Mouse (Mus musculus): ENCODE measurements around the gene Col6a6. TPM values are rescaled to one million over a fixed set of nuclear protein-coding genes. Genes with fewer than 3 reads are reported as not detected.

The Col6a6 gene
- total and polyA plus RNA-seq, 3 experiments: 1.5 to 3.5 (median 2.5) TPM

DNA sequence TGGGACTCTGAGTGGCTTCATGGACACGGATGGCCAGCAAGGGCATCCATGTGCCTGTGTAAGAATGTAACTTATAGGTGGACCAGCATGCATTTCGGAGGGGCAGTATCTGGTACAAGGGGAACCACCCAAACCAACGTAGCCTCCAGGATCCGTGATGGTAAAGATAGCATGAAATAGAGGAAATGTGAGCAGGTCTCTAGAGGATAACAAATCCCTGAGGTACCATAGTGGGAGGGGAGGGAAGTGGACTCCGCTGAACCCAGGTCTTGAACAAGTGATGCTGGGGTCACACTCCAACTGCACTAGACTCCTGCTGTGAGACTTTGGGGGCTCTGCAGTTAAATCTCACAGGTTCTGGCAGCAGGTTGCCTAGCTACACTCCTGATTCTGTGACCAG, 27.7 kb downstream of the Col6a6 start:
- no peak overlapping the region for H3K9ac ChIP-seq (ENCODE audit: low read depth, low read length)
- no peak for DNase-seq
- no peak overlapping the region for H3K27ac ChIP-seq
- no peaks in the 10 kb centered on the region for H3K36me3 ChIP-seq (ENCODE audit: control insufficient read depth, insufficient read depth, low read length)
- H3K79me2 ChIP-seq (replicated peaks; ENCODE audit: control insufficient read depth, insufficient read depth, low read length): no peaks in the 10 kb centered on the region
- no peaks in the 10 kb centered on the region for H3K27me3 ChIP-seq (ENCODE audit: control insufficient read depth, insufficient read depth, low read length)
- H3K4me1 ChIP-seq (ENCODE audit: control insufficient read depth, insufficient read depth, low read length): peaks cover 1% of the 10 kb centered on the region; the same call in 1 of the 2 replicates
- intact Hi-C loops (cut with DNase I): no loop called here
- H3K4me3 ChIP-seq: no peak overlapping the region
- WGBS: 76% methylated on average over 5 of the region's 5 CpGs
- TF ChIP-seq CTCF (IDR thresholded peaks at IDR 0.05) (no peak), EP300 (IDR thresholded peaks at IDR 0.05; ENCODE audit: insufficient read depth, low read depth, low read length) (no peak), POLR2A (IDR thresholded peaks at IDR 0.05; ENCODE audit: insufficient read depth, low read depth, low read length) (no peak)

DNA sequence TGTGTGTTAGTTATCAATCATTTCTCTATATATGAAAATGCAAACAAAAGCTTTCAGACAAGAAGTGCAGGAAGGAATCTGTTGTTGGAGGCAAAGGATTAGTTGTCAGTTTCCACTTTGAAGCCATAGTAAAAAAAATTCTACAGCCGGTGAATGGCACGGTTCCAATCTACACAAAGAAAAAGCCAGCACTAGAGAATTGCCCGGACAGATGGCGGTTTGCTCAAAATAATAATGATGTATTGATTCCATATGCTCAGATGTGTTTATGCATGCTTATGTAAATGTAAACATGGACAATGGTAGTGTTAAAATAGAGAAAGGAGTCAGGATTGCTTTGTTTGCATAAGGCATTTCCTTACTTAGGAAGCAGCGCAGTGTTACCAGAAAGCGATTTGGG, 31.8 kb downstream of the Col6a6 start:
- Histone ChIP-seq H3K27ac (no peak overlapping the region), H3K27me3 (ENCODE audit: control insufficient read depth, insufficient read depth, low read length) (no peaks in the 10 kb centered on the region), H3K9ac (ENCODE audit: low read depth, low read length) (no peak overlapping the region), H3K4me1 (ENCODE audit: control insufficient read depth, insufficient read depth, low read length) (peaks cover 2% of the 10 kb centered on the region), H3K36me3 (ENCODE audit: control insufficient read depth, insufficient read depth, low read length) (peaks cover 2% of the 10 kb centered on the region; the same call in 1 of the 2 replicates), H3K79me2 (replicated peaks; ENCODE audit: control insufficient read depth, insufficient read depth, low read length) (no peaks in the 10 kb centered on the region), H3K4me3 (no peak overlapping the region)
- 56% methylated on average over 6 of the region's 6 CpGs for WGBS
- no peak for DNase-seq
- TF ChIP-seq POLR2A (IDR thresholded peaks at IDR 0.05; ENCODE audit: insufficient read depth, low read depth, low read length): no peak
- no peak for TF ChIP-seq CTCF (IDR thresholded peaks at IDR 0.05)
- no peak for TF ChIP-seq EP300 (IDR thresholded peaks at IDR 0.05; ENCODE audit: insufficient read depth, low read depth, low read length)
- intact Hi-C loops (cut with DNase I): no loop called here

DNA sequence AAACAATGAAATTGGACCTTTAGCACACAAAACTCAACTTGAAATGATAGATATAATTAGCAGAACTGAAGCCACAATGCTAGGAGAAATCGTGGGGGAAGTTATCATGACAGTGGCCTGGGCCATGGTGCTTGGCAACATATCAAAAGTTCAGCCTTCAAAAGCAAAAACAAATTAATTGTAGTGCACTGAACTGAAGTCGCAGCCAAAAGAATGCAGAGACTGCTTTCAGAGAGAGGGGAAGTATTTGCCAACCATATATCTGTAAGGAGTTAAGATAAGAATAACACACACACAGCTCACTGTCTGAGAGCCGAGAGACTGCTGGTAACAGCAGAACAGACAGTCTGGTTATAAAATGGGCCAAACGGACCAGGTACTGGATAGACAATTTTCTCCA, 33.0 kb downstream of the Col6a6 start:
- 10% methylated on average over 4 of the region's 4 CpGs for WGBS
- H3K27me3 ChIP-seq (ENCODE audit: control insufficient read depth, insufficient read depth, low read length): no peaks in the 10 kb centered on the region
- H3K4me1 ChIP-seq (ENCODE audit: control insufficient read depth, insufficient read depth, low read length): peaks cover 2% of the 10 kb centered on the region
- no peaks in the 10 kb centered on the region for H3K79me2 ChIP-seq (replicated peaks; ENCODE audit: control insufficient read depth, insufficient read depth, low read length)
- no peak for TF ChIP-seq POLR2A (IDR thresholded peaks at IDR 0.05; ENCODE audit: insufficient read depth, low read depth, low read length)
- TF ChIP-seq EP300 (IDR thresholded peaks at IDR 0.05; ENCODE audit: insufficient read depth, low read depth, low read length): no peak
- TF ChIP-seq CTCF (IDR thresholded peaks at IDR 0.05): no peak
- no peak overlapping the region for H3K9ac ChIP-seq (ENCODE audit: low read depth, low read length)
- H3K4me3 ChIP-seq: no peak overlapping the region
- no peak overlapping the region for H3K27ac ChIP-seq
- DNase-seq: no peak
- H3K36me3 ChIP-seq (ENCODE audit: control insufficient read depth, insufficient read depth, low read length): peaks cover 2% of the 10 kb centered on the region; the same call in 1 of the 2 replicates
- intact Hi-C loops (cut with DNase I): no loop called here

DNA sequence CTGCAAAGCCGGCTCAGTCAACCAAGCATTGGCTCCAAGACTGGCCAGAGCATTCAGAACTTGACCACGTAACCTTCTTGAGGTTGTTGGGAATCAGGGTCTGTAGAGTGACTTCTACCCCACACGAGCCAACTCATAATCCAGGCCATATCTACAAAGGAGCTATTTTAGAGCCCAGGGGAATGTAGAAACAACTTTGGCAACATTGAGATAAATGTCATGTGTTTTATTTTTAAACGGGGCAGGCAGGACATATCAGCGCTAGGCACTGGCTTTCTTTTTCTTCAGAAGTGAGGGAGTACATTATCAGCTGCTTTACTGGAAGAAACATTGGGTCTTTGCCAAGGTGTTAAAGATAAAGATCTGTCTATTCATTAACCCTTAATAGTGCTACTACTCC, 36.1 kb downstream of the Col6a6 start:
- Histone ChIP-seq H3K36me3 (ENCODE audit: control insufficient read depth, insufficient read depth, low read length) (peaks cover 2% of the 10 kb centered on the region; the same call in 1 of the 2 replicates), H3K4me1 (ENCODE audit: control insufficient read depth, insufficient read depth, low read length) (peaks cover 2% of the 10 kb centered on the region), H3K27ac (peak overlapping the region; percentile 53; the same call in 1 of the 2 replicates), H3K4me3 (no peak overlapping the region), H3K27me3 (ENCODE audit: control insufficient read depth, insufficient read depth, low read length) (no peaks in the 10 kb centered on the region), H3K9ac (ENCODE audit: low read depth, low read length) (no peak overlapping the region), H3K79me2 (replicated peaks; ENCODE audit: control insufficient read depth, insufficient read depth, low read length) (no peaks in the 10 kb centered on the region)
- 19% methylated on average over 5 of the region's 5 CpGs for WGBS
- no peak for DNase-seq
- intact Hi-C loops (cut with DNase I): no loop called here
- TF ChIP-seq CTCF (IDR thresholded peaks at IDR 0.05): no peak
- TF ChIP-seq POLR2A (IDR thresholded peaks at IDR 0.05; ENCODE audit: insufficient read depth, low read depth, low read length): no peak
- no peak for TF ChIP-seq EP300 (IDR thresholded peaks at IDR 0.05; ENCODE audit: insufficient read depth, low read depth, low read length)

DNA sequence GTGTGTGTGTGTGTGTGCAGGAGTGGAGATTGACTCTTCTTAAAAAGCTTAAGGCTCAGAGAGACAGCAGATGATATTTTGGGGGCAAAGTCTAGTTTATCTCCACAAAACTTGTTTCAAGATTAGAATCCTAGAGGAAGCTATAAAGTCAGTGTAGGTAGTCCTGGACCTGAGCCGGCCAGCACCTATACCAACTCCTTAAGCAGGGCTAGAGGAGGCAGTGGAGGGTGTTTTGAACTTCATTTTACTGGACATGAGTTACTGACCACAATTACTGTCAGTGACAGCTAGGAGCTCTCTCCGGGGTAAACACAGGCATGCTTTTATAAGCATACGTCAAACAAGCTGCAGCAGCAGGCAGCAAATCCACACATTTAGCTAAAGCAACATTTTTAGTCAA, 39.8 kb downstream of the Col6a6 start:
- no peaks in the 10 kb centered on the region for H3K27me3 ChIP-seq (ENCODE audit: control insufficient read depth, insufficient read depth, low read length)
- no peak for DNase-seq
- no peaks in the 10 kb centered on the region; the same call in 1 of the 2 replicates for H3K36me3 ChIP-seq (ENCODE audit: control insufficient read depth, insufficient read depth, low read length)
- no peaks in the 10 kb centered on the region; the same call in 1 of the 2 replicates for H3K4me1 ChIP-seq (ENCODE audit: control insufficient read depth, insufficient read depth, low read length)
- no peak overlapping the region for H3K9ac ChIP-seq (ENCODE audit: low read depth, low read length)
- intact Hi-C loops (cut with DNase I): no loop called here
- no peak overlapping the region for H3K4me3 ChIP-seq
- WGBS: 68% methylated on average over 3 of the region's 3 CpGs
- TF ChIP-seq CTCF (IDR thresholded peaks at IDR 0.05): no peak
- no peak for TF ChIP-seq POLR2A (IDR thresholded peaks at IDR 0.05; ENCODE audit: insufficient read depth, low read depth, low read length)
- no peak for TF ChIP-seq EP300 (IDR thresholded peaks at IDR 0.05; ENCODE audit: insufficient read depth, low read depth, low read length)
- H3K27ac ChIP-seq: no peak overlapping the region
- H3K79me2 ChIP-seq (replicated peaks; ENCODE audit: control insufficient read depth, insufficient read depth, low read length): no peaks in the 10 kb centered on the region

DNA sequence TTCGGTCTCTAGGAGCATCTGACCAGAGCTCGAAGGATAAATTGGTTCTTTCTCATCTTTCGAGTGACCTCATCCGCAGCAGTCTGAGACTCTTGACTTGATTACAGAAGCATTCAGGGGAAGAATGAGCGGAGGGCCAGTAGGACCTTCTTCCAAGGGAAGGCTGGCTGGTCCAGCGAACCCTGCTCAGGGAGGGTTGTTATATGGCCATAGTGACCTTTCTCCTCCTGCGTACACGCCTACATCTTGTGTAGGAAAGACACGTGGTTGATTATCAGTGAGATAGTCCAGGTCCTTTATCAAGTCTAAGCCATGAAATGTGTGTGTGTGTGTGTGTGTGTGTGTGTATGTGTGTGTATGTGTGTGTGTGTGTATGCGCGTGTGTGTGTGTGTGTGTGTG, 40.2 kb downstream of the Col6a6 start:
- no peak overlapping the region for H3K4me3 ChIP-seq
- TF ChIP-seq EP300 (IDR thresholded peaks at IDR 0.05; ENCODE audit: insufficient read depth, low read depth, low read length): no peak
- TF ChIP-seq POLR2A (IDR thresholded peaks at IDR 0.05; ENCODE audit: insufficient read depth, low read depth, low read length): no peak
- no peak for TF ChIP-seq CTCF (IDR thresholded peaks at IDR 0.05)
- H3K27ac ChIP-seq: no peak overlapping the region
- H3K9ac ChIP-seq (ENCODE audit: low read depth, low read length): no peak overlapping the region
- intact Hi-C loops (cut with DNase I): no loop called here
- 74% methylated on average over 11 of the region's 11 CpGs for WGBS
- no peaks in the 10 kb centered on the region for H3K79me2 ChIP-seq (replicated peaks; ENCODE audit: control insufficient read depth, insufficient read depth, low read length)
- no peak for DNase-seq
- no peaks in the 10 kb centered on the region; the same call in 1 of the 2 replicates for H3K36me3 ChIP-seq (ENCODE audit: control insufficient read depth, insufficient read depth, low read length)
- H3K4me1 ChIP-seq (ENCODE audit: control insufficient read depth, insufficient read depth, low read length): no peaks in the 10 kb centered on the region; the same call in 1 of the 2 replicates
- no peaks in the 10 kb centered on the region for H3K27me3 ChIP-seq (ENCODE audit: control insufficient read depth, insufficient read depth, low read length)
